Mouse (Mus musculus) brain, adult 2 months (tissue): ENCODE data around the gene Snx1.

Experiments
- DNase-seq: peaks from one replicate; pipeline ENCODE4 v3.0.0; 2011; ENCODE audit warnings: low read depth, low spot score

Snx1 gene

DNA sequence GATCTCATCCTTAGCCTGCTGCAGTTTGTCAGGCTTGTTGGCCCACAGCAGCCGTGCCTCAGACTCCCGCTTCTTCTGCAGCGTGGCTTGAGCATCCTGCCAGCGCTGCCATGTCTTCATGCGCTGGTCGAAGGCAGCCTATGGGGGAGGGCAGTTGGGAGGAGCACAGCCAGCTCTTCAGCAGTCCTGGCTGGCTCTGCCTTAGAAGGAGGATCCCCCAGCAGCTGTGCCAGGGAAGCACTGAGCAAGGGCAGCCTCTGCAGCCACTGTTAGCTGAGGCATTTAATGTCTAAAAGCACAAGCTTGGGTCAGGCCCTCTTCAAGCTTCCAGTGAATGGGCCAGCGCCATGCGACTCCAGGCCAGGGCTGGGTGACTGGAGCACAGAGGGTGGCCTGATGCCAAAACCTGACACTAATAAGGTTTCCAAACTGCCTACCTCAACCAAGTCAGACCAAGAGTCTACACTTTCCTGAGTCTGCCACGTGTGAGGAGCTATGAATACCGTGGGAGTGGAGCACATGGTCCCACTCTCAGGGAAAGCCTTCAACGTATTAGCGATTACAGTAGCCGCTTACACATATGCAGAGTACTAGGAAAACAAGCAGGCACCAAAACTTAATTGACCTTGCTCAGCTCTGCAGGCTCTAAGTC is 35.7 kb downstream of the Snx1 start:
- peak; percentile 72 for DNase-seq

DNA sequence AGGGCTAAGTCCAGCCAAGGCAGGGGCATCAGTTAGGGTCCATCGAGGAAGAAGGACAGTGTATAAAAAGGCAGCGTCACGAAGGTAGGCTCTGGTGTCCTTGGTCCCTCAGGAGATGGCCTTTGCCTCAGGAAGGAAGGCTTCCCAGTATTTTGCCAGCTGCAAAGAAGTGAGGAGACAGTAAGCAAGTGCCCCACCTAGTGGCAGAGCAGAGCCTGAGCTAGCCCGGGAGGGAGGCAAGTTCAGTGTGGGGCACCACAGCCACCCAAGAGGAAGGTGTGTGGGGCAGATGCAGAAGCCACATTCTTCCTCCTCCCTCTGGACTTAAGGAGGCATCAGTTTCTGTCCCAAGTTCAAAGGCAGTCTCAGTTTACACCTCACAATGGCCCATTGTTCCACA is 38.0 kb downstream of the Snx1 start:
- DNase-seq: peak; percentile 77

DNA sequence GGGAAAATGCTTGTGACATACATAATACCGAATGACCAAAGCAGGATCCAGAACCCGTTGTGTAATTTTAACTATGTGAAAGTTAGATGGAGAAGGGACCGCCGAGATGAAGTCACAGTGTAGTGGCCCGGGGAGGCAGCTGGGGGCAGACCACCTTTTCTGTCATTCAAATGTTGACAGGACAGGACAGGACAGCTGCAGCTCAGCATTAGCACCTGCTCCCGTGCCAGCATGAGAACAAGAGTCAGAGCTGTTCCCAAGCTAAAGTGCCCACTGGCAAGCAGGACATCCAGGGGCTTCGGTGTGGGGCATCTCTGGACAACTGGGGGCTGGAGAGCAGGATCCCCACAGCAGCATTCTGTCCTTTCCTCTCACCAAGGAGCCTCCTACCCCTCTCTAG is 39.3 kb downstream of the Snx1 start:
- DNase-seq: no peak

DNA sequence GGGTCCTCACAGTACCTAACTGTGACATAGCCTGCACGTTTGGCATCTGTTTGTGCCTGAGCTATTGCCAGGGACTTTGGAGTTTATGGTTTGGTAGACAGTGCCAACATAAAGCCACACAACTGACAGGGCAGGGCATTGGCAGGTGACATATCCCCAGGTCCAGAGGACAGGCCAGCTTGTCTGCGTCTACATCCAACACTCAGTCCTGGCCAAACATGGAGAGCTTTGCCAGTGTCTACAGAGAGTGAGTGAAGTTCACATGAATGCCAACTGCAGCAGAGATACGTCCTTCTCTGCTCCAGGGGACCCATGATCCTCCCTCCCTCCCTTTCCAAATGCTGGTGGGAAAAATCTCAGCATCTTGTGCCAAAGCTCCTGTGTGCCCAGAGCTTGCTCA is 42.2 kb downstream of the Snx1 start:
- no peak for DNase-seq

DNA sequence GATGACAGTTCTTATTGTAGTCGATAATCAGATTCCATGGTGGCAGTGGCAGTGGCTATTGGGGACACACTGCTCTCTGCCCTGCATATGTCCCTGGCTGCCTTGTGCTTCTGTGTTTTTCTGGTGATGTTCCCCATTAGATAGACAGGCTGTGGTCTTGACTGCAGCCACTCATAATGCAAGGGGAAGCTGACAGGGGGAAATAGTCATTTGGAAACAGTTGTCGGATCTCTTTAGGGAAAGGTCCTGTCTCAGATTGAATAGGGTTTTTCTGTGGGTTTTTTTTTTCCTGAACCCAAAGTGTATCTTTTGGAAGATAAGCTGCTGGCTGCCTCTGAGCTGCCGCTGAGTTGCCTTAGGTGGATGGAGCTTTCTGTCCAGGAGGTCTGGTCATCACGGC is 44.4 kb downstream of the Snx1 start:
- DNase-seq: no peak

DNA sequence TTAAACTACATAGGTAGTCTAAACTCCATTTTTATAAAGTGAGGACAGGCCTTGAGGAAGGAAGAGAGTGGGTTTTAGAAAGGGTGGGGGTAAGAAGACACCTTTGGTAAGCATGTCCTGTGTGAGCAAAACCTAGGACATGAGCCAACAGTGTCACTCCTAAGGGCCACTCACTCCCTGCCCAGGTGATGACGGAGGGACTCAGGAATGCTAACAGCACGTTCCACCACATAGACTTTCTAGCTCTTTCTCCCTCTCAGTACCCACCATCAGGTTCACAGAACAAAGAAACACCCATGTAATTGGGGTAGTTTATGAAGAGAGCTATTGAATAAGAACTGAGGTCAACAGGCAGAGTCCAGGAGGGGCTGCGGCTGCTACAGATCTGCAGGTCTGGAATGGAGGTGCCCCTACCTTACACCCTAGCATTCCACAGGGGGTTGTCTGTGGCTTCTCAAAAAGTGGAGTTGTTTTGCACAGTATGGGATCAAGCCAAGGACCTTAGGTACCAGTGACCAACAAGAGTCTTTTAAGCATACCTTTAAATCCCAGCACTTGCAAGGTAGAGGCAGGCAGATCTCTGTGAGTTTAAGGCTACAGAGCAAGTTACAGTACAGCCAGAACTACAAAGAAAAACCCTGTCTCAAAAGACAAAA is 45.5 kb downstream of the Snx1 start:
- no peak for DNase-seq

DNA sequence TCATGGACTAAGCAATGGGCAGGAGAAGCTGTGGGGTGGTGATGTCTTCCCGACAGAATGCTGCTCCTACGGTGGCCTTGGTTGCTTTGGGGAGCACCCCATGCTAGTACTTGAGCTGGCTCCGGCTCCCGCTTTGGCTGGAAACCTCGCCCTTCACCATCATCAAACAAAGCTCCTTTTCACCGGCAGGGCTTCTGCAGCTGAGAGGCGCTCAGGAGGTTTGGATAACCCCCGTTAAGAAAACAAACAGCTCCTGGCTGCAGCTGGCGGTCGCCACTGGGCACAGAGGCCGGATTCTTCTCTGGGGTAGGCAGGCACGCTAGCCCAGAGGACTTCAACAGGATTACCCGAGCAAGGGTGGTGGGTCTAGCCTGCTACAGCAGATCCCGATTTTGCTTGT is 47.9 kb downstream of the Snx1 start:
- DNase-seq: peak; percentile 66

DNA sequence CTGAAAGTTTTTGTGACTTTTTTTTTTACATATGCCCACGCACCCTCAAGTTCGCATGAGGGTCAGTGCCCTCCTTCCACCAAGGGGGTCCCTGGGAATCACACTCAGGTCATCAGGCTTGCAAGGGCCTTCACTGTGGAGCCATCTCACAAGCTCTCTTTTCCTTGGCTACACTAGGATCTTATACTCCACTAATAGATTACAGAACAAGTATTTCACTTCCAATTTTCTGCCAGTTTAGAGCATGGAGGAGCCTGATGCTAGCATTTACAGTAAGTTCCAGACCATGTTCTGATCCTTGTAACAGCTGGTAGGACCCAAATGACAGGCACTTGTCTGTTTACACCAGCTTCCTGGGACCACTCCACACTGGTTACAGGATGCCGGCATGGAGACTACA is 48.3 kb downstream of the Snx1 start:
- DNase-seq: no peak

DNA sequence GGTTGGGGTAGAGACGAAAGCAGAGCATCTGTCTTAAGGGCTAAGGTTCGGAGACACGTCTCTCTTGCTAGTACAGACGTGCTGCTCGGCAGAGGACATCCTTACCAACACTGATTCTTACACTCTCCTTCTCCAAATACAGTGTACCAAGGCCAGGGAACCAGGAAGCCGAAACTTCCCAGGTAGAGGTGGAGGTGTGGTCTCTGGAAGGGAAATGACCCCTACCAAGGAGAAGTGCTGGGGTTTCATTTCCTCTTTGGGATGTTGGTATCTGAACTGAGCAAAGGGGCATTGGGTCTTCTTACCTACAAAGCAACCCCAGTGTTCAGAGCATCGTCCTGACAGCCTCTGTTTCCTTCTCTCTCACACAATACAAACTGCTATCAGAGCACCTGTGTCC is 53.6 kb downstream of the Snx1 start:
- DNase-seq: no peak

DNA sequence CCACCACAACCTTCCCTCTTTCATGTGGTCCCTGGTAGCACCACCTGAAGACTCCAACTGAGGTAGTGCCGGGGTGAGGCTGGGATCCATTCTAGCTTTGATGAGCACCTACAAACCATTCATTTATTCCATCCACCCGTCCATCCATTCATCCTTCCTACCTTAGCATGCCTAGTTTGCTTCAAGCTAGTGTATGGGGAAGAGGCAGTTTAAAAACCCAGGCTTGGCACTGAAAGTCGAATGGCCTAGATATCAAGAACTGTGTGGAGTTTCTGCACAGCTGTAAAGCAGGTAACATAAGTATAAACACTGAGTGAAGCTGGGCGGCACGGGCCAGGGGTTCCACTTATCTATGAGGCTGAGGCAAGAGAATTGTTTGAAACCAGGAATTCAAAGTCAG is 56.2 kb downstream of the Snx1 start:
- no peak for DNase-seq

DNA sequence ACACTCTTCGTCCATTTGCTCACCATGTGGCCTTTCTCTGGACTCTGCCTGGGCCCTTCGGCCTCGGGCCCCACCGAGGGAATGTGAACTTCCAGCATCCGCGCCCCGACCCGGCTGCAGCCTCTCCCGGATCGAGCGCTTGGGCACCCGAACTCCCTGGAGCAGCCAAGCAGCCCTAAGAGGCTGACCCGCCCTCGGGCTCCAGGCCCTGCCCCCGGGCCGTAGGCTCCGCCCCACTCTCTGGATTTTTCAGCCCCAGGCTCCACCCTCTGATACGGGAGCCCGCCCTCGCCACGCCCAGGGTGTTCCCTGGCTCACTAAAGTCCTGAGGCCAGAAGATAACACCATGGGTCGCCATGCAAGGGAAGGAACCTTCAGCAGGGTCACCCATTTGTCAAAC is 56.8 kb downstream of the Snx1 start, which contains the start of gene Snx22:
TSS of gene Snx22 (minus strand) at position 137 of the 400 bp plus-strand sequence.
- peak; percentile 88 for DNase-seq

DNA sequence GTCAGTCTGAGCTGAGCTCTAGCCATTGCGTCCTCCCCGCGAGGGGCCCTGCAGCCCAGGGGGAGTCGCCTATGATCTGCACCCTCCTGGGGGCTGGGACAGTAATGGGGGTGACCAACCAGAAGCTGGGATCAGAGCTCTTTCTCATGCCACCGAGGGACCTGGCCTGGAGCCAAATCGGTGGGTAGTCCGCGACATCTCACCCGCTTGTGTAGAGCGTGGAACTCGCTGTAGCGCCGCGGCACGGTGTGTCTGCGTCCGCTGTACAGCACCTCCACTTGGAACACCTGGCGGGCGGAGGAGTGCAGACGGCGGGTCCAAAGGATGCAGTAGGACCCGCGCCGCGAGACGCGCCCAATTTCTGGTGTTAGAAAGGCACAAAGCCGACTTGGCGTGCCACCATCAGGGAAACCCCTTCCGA is 57.4 kb downstream of the Snx1 start:
- peak; percentile 49 for DNase-seq

DNA sequence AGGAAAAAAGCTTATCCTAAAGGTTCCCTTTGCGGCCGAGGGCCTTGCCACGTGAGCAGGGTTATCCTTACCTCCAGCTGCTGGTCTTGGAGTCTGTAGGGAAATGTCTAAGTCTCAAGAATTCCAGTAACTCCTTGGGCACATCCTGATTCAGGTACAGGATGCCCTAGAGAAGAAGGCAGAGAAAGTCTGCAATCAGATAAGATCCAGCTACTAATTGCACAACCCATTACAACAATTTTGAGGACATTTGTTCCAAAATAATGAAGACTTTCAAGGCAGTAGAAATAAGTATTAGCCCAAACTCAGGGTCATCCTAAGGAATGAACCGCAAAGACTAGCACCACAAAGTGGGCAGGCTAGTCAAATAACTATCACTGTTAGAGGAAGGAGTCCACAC is 58.3 kb downstream of the Snx1 start:
- no peak for DNase-seq

DNA sequence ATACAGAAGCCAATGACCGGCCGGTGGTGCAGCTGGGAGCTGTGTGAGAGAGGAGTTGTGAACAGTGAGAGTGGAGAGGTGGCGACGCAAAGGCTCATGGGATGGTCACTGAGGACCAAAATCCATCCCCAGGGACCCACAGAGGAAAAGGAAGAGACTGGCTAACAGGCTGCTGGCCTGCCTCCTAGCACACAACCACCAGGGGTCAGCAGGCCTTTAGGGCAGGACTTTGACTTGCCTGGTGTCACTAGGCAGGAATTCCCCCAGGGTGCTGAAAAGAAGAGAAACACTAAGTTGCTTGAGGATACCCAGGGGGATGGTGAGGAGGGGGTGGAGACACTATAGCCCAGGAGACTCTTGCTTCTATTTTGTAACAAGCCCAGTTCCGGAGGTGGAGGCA is 58.8 kb downstream of the Snx1 start:
- DNase-seq: peak; percentile 51

DNA sequence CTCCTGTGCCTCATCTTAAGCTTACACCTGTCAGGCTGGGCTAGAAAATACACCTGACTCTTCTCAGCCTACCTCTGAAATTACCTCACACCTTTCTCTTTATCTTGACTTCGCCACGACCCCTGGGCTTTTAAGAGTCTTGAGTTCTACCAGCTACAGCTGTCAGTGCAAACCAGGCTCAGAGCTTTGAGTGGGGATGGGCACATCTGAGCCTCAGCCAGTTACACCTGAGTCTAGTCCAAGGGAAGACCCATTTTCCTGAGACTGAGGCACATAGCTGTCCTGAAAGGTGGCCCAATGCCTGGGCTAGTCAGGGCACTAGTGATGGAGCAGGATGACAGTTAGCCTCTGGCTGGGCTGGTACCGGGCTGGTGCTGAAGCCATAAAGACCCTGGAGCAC is 59.6 kb downstream of the Snx1 start:
- DNase-seq: no peak

DNA sequence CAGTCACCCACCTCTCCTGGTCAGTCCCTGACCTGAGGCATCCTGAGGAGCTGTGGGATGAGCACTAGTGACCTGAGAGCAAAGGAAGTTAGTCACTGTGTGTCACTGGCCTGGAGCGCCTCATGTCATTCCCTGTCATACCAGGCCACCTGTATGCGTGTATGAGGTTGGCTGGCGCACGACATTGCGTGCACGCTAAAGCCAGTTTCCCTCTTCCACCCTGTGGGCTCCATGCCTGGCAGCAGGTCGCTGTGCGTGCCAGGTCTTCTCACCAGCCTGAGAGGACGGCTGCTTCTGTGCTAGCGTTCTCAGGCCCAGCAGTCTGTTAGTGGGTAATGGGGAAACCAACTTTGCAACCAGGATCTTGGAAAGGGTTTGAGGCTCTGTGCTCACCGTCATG is 62.1 kb downstream of the Snx1 start:
- DNase-seq: no peak

DNA sequence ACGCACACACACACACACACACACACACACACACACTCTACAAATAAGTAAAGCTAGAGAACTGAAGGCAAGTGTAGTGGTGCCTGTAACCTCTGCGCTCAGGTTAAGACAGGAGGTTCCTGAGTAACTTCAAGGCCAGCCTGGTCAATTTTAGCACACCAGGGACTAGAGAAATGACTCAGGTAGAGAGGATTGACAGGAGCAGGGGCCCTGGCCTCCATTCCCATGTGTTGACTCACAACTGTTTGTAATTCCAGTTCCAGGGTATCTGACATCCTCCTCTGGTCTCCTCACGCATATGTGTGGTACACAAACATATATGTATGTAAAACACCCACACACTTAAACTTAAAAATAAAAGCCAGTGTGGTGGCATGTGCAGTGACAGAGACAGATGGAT is 62.9 kb downstream of the Snx1 start:
- DNase-seq: no peak

DNA sequence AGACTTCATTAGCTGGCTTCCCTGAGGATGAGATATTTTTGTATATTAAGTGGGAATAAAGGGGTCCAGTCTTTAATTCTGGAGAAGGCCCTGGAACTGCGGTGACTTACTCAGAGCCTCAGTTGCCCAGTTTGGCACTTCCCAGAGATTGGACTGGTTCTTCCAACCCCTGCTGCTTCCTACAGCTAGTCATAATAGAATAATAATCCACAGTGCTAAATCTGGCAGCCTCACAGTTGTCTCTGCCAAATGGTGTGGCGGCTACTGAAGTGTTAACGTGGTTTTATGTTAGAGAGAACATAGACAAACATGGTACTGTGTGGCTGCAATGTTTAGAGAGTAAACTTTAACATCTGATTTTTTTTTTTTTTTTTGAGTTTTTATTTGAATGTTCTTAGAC is 64.7 kb downstream of the Snx1 start:
- DNase-seq: no peak

DNA sequence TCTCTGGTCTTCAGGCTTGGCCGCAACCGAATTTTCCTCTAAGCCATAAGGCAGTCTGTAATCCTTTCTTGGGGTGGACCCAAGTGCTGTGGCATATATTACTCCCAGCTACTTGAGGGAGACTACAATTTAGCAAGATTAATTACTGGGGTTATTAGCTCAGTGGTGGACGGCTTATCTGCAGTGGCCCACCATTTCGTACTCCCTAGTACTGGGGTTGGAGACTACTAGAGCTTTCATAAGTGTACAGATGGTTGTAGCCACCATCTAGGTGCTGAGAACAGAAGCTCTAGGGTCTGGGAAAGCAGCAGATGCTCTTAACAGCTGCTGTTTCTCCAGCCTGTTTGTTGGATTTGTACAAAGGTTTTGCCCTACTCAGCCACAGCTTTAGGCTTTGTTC is 65.4 kb downstream of the Snx1 start:
- DNase-seq: peak; percentile 26

DNA sequence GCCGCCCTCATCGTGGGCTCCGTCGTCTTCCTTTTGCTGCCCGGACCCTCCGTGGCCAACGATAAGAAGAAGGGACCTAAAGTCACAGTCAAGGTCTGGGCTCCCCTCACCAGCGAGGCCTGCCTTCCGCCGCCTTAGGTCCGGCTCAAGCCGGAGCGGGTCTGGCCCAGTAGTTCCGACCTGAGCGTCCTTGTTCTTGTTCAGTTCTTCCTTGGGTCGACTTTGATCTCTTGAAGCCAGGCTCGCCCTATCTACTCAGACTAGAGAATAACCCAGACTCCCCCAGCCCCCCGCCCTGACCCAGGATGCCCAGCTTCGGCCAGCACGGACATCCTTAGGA is 66.1 kb downstream of the Snx1 start:
- no peak for DNase-seq

DNA sequence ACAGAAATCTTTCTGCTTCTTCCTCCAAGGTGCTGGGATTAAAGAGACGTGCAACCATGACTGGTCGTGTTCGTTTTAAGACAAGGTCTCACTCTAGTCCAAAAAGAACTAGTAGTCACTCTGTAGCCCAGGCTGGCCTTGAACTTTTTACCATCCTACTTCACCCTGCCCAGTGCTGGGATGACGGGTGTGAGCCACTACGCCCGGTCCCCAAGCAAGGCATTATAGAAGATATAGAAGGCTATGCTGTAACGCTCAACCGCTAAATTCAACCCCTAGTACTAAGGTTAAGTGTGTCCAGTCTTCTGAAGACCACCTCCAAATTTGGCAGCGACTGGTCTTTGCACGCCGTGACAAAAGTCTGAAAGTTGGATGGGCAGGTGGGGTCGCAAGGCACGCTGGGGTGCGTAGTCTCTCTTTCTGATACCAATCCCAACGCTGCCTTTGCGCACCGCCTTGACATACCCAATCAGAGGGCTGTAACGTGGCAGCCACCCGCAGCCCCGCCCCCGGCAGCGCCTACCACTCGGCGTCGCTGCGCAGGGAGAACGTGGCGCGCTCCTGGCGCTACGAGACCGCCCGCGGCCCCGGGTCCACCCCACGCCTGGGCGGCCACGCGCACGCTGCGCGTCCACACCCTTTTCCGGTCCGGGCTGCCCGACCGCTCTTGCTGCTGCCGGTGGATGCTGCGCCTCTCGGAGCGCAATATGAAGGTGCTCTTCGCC is 66.6 kb downstream of the Snx1 start, which contains the start of gene Ppib:
TSS of gene Ppib (plus strand) at position 640 of the 725 bp plus-strand sequence.
- peak; percentile 99 for DNase-seq

DNA sequence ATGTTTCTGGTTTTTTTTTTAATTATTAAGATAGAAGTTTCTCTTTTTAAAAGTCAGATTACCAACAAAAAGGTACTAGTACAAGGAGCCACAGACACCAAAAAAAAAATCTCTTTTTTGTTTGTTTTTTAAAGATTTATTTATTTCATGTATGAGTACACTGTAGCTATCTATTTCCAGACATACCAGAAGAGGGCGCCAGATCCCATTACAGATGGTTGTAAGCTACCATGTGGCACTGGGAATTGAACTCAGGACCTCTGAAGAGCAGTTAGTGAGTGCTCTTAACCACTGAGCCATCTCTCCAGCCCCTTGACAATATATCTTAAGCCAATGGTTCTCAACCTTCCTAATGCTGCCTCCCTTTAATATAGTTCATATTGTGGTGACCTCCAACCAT is 72.8 kb downstream of the Snx1 start:
- DNase-seq: no peak

DNA sequence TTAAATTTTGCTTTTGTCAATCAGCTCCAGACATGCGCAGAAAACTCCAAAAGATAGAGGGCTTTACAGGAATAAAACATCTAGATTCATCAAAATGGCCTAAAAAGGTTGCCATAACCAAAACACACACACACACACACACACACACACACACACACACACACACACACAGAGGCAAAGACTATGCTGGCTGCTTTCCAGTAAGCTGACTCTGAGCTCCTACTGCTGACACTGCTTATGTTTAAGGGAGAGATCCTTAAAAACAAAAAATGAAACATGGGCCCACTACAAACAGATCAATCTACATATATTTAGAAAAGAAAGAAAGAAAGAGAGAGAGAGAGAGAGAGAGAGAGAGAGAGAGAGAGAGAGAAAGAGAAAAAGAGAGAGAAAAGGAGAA is 73.7 kb downstream of the Snx1 start:
- DNase-seq: no peak
